Mouse (Mus musculus) small intestine, adult 2 months (tissue): Measurements from ENCODE around the gene Ccdc162. TPM values are rescaled to one million over a fixed set of nuclear protein-coding genes. Genes with fewer than 3 reads are reported as not detected.
A peak's percentile ranks its signal among the peaks of the same experiment; 100 is the strongest.

Source experiments
- H3K27ac ChIP-seq: fragments of 200-500 bp; 2 replicates; pipeline ENCODE4 v1.5.1; 2012; ENCODE audit warnings: low read depth, low read length, control low read depth, inconsistent platforms; ENCODE audit not compliant: insufficient read depth
- H3K27me3 ChIP-seq: fragments of 200-500 bp; 2 replicates; pipeline ENCODE4 v1.6.1; 2012; ENCODE audit warnings: mild to moderate bottlenecking, moderate library complexity, low read length, inconsistent platforms; ENCODE audit not compliant: control insufficient read depth, insufficient read depth
- H3K36me3 ChIP-seq: fragments of 200-500 bp; 2 replicates; pipeline ENCODE4 v1.6.1; 2012; ENCODE audit warnings: mild to moderate bottlenecking, low read length, control low read depth, inconsistent platforms; ENCODE audit not compliant: control insufficient read depth, insufficient read depth
- H3K4me1 ChIP-seq: fragments of 200-500 bp; 2 replicates; pipeline ENCODE4 v1.6.1; 2012; ENCODE audit warnings: low read length, inconsistent platforms, mixed read lengths; ENCODE audit not compliant: control insufficient read depth, insufficient read depth, insufficient read length
- H3K4me3 ChIP-seq: fragments of 200-500 bp; 2 replicates; pipeline ENCODE4 v1.5.1; 2012; ENCODE audit warnings: low read depth, mild to moderate bottlenecking, control low read depth, inconsistent platforms, low read length, moderate library complexity
- CTCF ChIP-seq: fragments of 200-500 bp; IDR thresholded peaks from 2 replicates; pipeline ENCODE4 v1.5.1; 2012; ENCODE audit warnings: low read depth, mild to moderate bottlenecking, control low read depth, inconsistent platforms, low read length, moderate library complexity, mixed read lengths; ENCODE audit not compliant: insufficient replicate concordance, insufficient read length; ENCODE audit errors: extremely low read depth
- POLR2A ChIP-seq: fragments of 200-500 bp; IDR thresholded peaks from 2 replicates; pipeline ENCODE4 v1.6.1; 2012; ENCODE audit warnings: low read depth, mild to moderate bottlenecking, control low read depth, inconsistent platforms, low read length, moderate library complexity
- WGBS: fragments of 180-500 bp; shearing (Covaris S2); methylation state at CpG from one replicate; pipeline ENCODE4 v1.1.7; 2018; 5-methylcytosine and 5-hydroxymethylcytosine counted together
- polyA plus RNA-seq: library from polyadenylated mRNA; depleted of rRNA; stranded (reverse); fragments of >200 nt; gene quantifications from 2 replicates; pipeline ENCODE4 v1.2.3, GENCODE M21; 2012

Ccdc162 gene
- polyA plus RNA-seq, 1 experiment, result 0.08 TPM

DNA sequence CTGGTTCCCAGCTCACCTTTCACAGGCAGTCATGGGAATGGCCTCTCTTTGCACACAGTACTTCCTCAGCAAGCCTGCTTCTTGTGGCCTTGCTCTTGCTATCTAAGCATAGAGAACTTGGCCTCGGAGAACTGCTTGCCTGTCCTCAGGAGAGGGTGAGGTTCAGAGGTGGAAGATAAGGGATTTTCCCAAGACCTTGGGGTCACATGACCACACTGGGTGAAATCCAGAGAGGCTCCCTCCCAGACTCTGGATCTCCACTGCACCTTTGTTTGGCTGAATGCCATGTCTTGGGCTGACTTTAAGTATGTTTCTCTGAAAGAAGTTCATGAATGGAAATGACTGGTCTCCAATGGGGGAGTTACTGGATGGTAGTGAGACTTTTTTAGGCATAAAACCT lies 107.0 kb downstream of the Ccdc162 start:
- no peaks in the 10 kb centered on the region for H3K36me3 ChIP-seq
- no peak overlapping the region for H3K4me3 ChIP-seq
- TF ChIP-seq CTCF (no peak), POLR2A (no peak; the same call in 1 of the 2 replicates)
- peak overlapping the region; percentile 48 for H3K27ac ChIP-seq
- peaks cover 20% of the 10 kb centered on the region for H3K4me1 ChIP-seq
- WGBS, result 30% methylated on average over 1 of the region's 1 CpGs
- no peaks in the 10 kb centered on the region for H3K27me3 ChIP-seq

DNA sequence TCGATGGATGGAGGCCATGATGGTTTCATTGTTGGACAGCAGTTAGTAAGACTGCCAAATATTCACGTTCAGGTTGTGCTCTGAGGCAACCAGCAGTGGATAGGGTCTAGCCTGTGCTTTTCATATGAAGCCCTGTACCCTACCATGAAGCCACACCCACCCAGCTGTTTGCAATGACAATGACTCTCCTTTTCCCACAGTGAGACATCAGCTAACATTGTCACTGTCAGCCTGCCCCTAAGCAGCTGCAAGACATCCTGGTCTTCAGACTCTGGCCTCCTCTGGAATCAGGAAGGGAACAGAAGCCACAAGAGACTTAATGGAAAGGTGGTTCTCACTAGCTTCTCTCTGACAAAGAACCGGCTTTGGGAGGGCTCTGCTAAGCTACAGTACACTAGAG lies 107.9 kb downstream of the Ccdc162 start:
- WGBS, result 73% methylated on average over 3 of the region's 3 CpGs
- TF ChIP-seq POLR2A, result no peak
- no peaks in the 10 kb centered on the region for H3K36me3 ChIP-seq
- no peak overlapping the region for H3K4me3 ChIP-seq
- H3K4me1 ChIP-seq, result peaks cover 23% of the 10 kb centered on the region
- H3K27ac ChIP-seq, result no peak overlapping the region
- no peaks in the 10 kb centered on the region for H3K27me3 ChIP-seq

DNA sequence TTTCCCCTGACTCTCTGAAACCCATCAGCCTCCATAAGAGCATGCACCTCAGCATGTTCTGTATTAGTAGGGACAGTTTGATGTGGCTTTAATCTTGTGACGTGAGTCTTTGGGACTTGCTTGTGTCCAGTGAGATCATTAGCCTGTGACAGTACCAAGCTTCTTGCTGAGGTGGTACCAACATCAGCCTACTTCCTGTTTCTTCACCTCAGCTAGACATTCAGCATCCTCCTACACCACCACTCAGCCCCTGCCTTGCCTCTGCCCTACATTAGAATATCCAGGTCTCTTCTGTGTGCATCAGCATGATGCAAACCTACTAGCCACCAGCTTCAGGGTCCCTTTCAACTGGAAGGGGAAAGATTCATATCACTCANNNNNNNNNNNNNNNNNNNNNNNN lies 113.8 kb downstream of the Ccdc162 start:
- no peaks in the 10 kb centered on the region for H3K36me3 ChIP-seq
- WGBS, result 93% methylated on average over 1 of the region's 1 CpGs
- no peak overlapping the region for H3K4me3 ChIP-seq
- no peak for TF ChIP-seq CTCF
- no peak for TF ChIP-seq POLR2A
- no peak overlapping the region for H3K27ac ChIP-seq
- H3K4me1 ChIP-seq, result peaks cover 22% of the 10 kb centered on the region; the same call in 1 of the 2 replicates
- no peaks in the 10 kb centered on the region for H3K27me3 ChIP-seq

DNA sequence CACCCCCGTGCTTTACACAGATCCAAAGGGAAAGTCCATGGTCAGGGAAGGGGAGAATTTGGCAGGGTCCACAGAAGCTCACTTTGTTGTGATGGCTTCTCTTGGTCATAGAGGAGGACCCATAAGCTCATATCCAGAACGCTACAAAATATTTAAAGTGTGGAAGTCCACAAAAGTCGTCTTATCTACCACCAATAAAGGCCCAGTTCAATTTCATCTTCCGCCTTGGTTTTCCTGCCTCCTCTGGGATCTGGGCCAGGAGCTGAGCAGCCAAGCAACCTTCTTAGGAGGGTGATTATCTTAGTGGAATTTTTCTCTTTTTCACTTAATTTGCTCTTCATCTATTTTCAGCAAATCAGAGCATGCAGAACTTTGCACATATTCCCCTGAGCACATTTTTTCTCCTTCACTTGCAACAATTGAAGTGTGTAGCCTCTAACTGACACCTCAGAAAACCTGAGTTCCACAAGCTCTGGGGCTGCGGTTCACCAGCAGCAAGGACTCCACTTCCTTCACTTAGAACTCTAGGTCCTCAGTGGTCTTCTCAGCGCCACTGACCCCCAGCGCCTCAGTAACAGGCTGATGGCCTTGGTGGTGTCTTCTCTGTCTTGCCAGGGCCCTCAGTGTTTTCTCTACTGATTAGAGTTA lies 114.4 kb downstream of the Ccdc162 start:
- Histone ChIP-seq H3K4me1 (peaks cover 22% of the 10 kb centered on the region; the same call in 1 of the 2 replicates), H3K27ac (no peak overlapping the region), H3K4me3 (no peak overlapping the region), H3K27me3 (no peaks in the 10 kb centered on the region), H3K36me3 (no peaks in the 10 kb centered on the region)
- TF ChIP-seq CTCF (no peak), POLR2A (no peak)
- 48% methylated on average over 7 of the region's 7 CpGs for WGBS

DNA sequence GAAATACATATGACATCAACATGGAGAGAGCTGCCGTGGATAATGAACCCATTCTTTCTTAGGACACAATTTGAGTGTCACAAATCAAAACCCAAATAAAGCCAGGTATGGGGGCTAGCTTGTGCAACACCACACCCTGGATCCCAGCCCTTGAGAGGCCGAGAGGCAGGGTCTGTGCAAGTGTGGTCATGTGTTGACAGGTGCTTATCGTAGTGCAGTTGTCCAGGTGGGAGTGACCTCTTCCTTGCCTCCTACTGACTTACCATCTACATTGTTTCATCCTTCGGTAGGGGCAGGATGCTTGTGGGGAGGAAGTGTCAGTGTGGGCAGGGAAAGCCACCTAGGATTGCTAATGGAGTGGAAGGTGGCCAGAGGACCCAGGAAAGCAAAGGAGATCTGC lies 115.1 kb downstream of the Ccdc162 start:
- no peak overlapping the region for H3K4me3 ChIP-seq
- no peaks in the 10 kb centered on the region for H3K36me3 ChIP-seq
- TF ChIP-seq CTCF (no peak), POLR2A (no peak)
- 87% methylated on average over 4 of the region's 4 CpGs for WGBS
- H3K27ac ChIP-seq, result no peak overlapping the region
- no peaks in the 10 kb centered on the region for H3K27me3 ChIP-seq
- H3K4me1 ChIP-seq, result peaks cover 22% of the 10 kb centered on the region; the same call in 1 of the 2 replicates

DNA sequence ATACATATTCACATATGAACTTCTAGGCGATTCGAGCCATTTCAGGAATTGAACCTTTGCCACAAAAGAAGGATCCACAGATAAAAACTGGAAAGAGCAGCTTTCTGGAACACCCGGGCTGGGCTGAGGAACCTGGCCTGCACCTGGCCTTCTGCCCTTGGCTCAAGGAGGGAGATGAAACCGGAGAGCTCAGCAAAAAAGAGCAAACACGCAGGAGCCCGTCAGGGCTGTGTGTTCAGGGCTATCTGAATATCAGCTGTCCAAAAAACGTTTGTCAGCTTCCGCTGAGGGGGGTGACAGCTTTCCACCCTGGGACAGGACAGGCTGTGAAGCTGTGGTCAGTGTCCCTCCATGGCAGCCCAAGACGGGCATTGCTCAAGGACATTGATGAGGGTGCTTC lies 117.4 kb downstream of the Ccdc162 start:
- no peaks in the 10 kb centered on the region for H3K36me3 ChIP-seq
- TF ChIP-seq CTCF (no peak), POLR2A (no peak)
- WGBS, result 61% methylated on average over 9 of the region's 9 CpGs
- no peak overlapping the region for H3K4me3 ChIP-seq
- no peak overlapping the region for H3K27ac ChIP-seq
- no peaks in the 10 kb centered on the region for H3K27me3 ChIP-seq
- peaks cover 11% of the 10 kb centered on the region; the same call in 1 of the 2 replicates for H3K4me1 ChIP-seq

DNA sequence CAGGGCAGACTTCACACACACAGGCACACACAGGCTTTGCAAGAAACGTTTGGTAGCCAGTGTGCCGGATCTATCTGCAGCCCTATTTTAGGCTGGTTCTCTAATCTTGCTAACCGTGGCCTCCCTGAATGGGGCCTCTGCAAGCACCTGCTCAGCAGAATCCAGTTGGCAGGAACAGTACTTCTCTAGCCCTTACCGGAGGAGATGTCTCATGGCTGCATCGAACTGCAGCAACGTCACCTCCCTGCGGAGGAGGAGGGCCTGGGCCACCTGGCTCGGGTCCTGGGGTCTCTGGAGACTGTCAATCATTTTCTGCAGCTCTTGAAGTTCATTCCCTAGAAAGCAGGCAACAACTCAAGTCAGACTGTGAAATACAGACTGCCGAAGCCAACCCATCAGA lies 118.2 kb downstream of the Ccdc162 start:
- Histone ChIP-seq H3K4me1 (peaks cover 7% of the 10 kb centered on the region; the same call in 1 of the 2 replicates), H3K27me3 (no peaks in the 10 kb centered on the region), H3K4me3 (no peak overlapping the region), H3K27ac (no peak overlapping the region), H3K36me3 (no peaks in the 10 kb centered on the region)
- WGBS, result 61% methylated on average over 9 of the region's 9 CpGs
- no peak for TF ChIP-seq POLR2A

DNA sequence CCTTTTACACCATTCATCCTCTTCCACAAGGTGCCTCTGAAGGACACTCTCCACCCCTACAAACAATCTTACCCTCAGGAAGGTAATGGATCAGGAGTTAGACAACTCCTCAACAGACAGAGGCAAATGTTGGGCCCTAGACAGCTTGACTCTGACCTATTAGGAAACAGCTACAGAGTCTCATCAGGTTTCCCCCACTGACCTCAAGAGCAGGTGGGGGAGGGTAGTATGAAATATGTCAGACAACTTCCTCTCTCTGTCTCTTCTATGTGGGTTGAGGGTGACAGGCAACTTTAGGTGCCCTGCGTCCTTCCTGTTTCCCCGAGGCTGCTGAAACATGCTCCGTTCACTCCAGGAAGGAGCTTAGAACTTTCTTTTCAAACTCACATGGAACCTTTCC lies 120.9 kb downstream of the Ccdc162 start:
- H3K36me3 ChIP-seq, result no peaks in the 10 kb centered on the region
- peak overlapping the region; percentile 20; the same call in 1 of the 2 replicates for H3K27ac ChIP-seq
- 58% methylated on average over 3 of the region's 3 CpGs for WGBS
- H3K4me3 ChIP-seq, result no peak overlapping the region
- H3K4me1 ChIP-seq, result no peaks in the 10 kb centered on the region
- H3K27me3 ChIP-seq, result no peaks in the 10 kb centered on the region
- TF ChIP-seq POLR2A (no peak), CTCF (no peak)
